10 mouse cellular contexts compared by ENCODE assay signal in genomic region chr2:102052951-102053660, GRCm38 (mm10).
DNase-seq lines count a peak whose midpoint lies in the region; ATAC-seq and TF ChIP-seq lines count a peak whose summit lies in the region.
"Had no signal": no experiment of that assay in that cellular context is flagged by ENCODE, and none has a peak within 500 bp of the region (broad histone marks: within the 10 kb centered on the region; RNA-seq: fewer than 3 reads in every experiment).

No protein-coding gene starts in this region.

- TF ChIP-seq POLR2A in cerebellum, adult 2 months (IDR thresholded peaks at IDR 0.05; ENCODE audit: borderline replicate concordance, insufficient read depth, low read length): peak; percentile 24; the same call in 1 of the 2 replicates

- H3K27ac ChIP-seq in cerebellum, adult 2 months (ENCODE audit: insufficient read depth, low read length): peak overlapping the region; percentile 74
- no peak overlapping the region for H3K27ac ChIP-seq in heart, embryonic 16.5 days (ENCODE audit: low read length)
- H3K27ac ChIP-seq in lung, postnatal 0 days (ENCODE audit: low read length): no peak overlapping the region
- H3K27ac ChIP-seq: embryonic facial prominence, embryonic 12.5 days; limb, embryonic 13.5 days had no signal

- peak; percentile 58 to 68 for DNase-seq in adrenal gland, adult (ENCODE audit: inconsistent age in 2 of 2, low spot score in 1 of 2)
- DNase-seq in adrenal gland, postnatal 4 days (ENCODE audit: low spot score in 2 of 2): no peak
- peak; percentile 66 for DNase-seq in 3134 (ENCODE audit: extremely low read depth, insufficient read length, low spot score)
- peak; percentile 83 to 93 for DNase-seq in cerebellum, adult 2 months
- peak; percentile 73 for DNase-seq in lung, postnatal 0 days (ENCODE audit: low spot score)
- DNase-seq in testis, postnatal 10 days (ENCODE audit: low spot score): peak; percentile 46

- TF ChIP-seq EP300 in lung, postnatal 0 days (IDR thresholded peaks at IDR 0.05): peak; percentile 47

- no peak overlapping the region for H3K4me2 ChIP-seq in heart, embryonic 16.5 days (ENCODE audit: low read depth, low read length)
- H3K4me2 ChIP-seq in lung, postnatal 0 days (replicated peaks; ENCODE audit: low read depth, low read length): no peak overlapping the region
- H3K4me2 ChIP-seq: embryonic facial prominence, embryonic 12.5 days; limb, embryonic 13.5 days had no signal

- H3K4me3 ChIP-seq in cerebellum, adult 2 months (replicated peaks; ENCODE audit: insufficient read depth, low read depth, low read length): no peak overlapping the region
- H3K4me3 ChIP-seq in heart, embryonic 16.5 days (ENCODE audit: low read length): no peak overlapping the region
- no peak overlapping the region for H3K4me3 ChIP-seq in lung, postnatal 0 days (ENCODE audit: low read depth, low read length)
- H3K4me3 ChIP-seq: embryonic facial prominence, embryonic 12.5 days; limb, embryonic 13.5 days had no signal

- TF ChIP-seq CTCF in cerebellum, adult 2 months (IDR thresholded peaks at IDR 0.05; ENCODE audit: borderline replicate concordance, insufficient read depth, low read depth, low read length): no peak
- no peak for TF ChIP-seq CTCF in lung, postnatal 0 days (IDR thresholded peaks at IDR 0.05)

- no peaks in the 10 kb centered on the region for H3K36me3 ChIP-seq in heart, embryonic 16.5 days (ENCODE audit: control insufficient read depth, insufficient read depth)
- no peaks in the 10 kb centered on the region for H3K36me3 ChIP-seq in lung, postnatal 0 days (ENCODE audit: insufficient read depth, low read length)

- H3K27me3 ChIP-seq in cerebellum, adult 2 months (ENCODE audit: control insufficient read depth, insufficient read depth, low read length): no peaks in the 10 kb centered on the region
- H3K27me3 ChIP-seq in heart, embryonic 16.5 days (ENCODE audit: control insufficient read depth, insufficient read depth, low read length): no peaks in the 10 kb centered on the region
- no peaks in the 10 kb centered on the region for H3K27me3 ChIP-seq in lung, postnatal 0 days (replicated peaks; ENCODE audit: insufficient read depth, low read length)
- H3K27me3 ChIP-seq: embryonic facial prominence, embryonic 12.5 days; limb, embryonic 13.5 days had no signal

- H3K9ac ChIP-seq in heart, embryonic 16.5 days (ENCODE audit: low read length): no peak overlapping the region
- no peak overlapping the region for H3K9ac ChIP-seq in lung, postnatal 0 days (replicated peaks; ENCODE audit: low read depth)
- H3K9ac ChIP-seq: embryonic facial prominence, embryonic 12.5 days; limb, embryonic 13.5 days had no signal

- 17% methylated on average over 10 of the region's 10 CpGs for WGBS in cerebellum, adult 2 months
- 59% methylated on average over 10 of the region's 10 CpGs for WGBS in heart, embryonic 16.5 days
- 72% methylated on average over 10 of the region's 10 CpGs for WGBS in lung, postnatal 0 days

- peak; percentile 74 for ATAC-seq in heart, embryonic 16.5 days (replicated peaks; ENCODE audit: extremely low read depth, insufficient read depth, low FRiP score)
- ATAC-seq in lung, postnatal 0 days: peak; percentile 93
- no peak for ATAC-seq in erythroblast, adult 5-6 weeks (replicated peaks; ENCODE audit: low FRiP score, poor library complexity, severe bottlenecking)

- H3K9me3 ChIP-seq in heart, embryonic 16.5 days (replicated peaks; ENCODE audit: control insufficient read depth, low read length): no peaks in the 10 kb centered on the region
- no peaks in the 10 kb centered on the region for H3K9me3 ChIP-seq in lung, postnatal 0 days (ENCODE audit: low read length)
- H3K9me3 ChIP-seq: embryonic facial prominence, embryonic 12.5 days; limb, embryonic 13.5 days had no signal

- H3K4me1 ChIP-seq in cerebellum, adult 2 months (ENCODE audit: control insufficient read depth, insufficient read depth, low read length): peaks cover 38% of the 10 kb centered on the region
- H3K4me1 ChIP-seq in heart, embryonic 16.5 days (ENCODE audit: control insufficient read depth, insufficient read depth, low read length): peaks cover 12% of the 10 kb centered on the region
- H3K4me1 ChIP-seq in lung, postnatal 0 days (ENCODE audit: insufficient read depth, low read depth, low read length): no peaks in the 10 kb centered on the region

Comparison
In these comparisons a context has a peak if more than half of its experiments do, and no peak if none do; other contexts are left out.
1. DNase-seq: peak in adrenal gland, adult (2 of 2), 3134 (single experiment), cerebellum, adult 2 months (2 of 2), lung, postnatal 0 days (single experiment) and testis, postnatal 10 days (single experiment); none in adrenal gland, postnatal 4 days (0 of 2).